Mouse (Mus musculus) brain, embryonic 14.5 days (tissue): ENCODE measurements at regions not wholly inside any gene's neighbourhood (a gene's known extent, or its start where the extent isn't known, plus 50 kb on each side); places are given as distances from the start of the nearest gene placed in this dataset.

Experiments
- DNase-seq: peaks from one replicate; pipeline ENCODE4 v3.0.0-alpha.2; 2011; ENCODE audit warnings: low read depth
- CTCF ChIP-seq: fragments of 200-500 bp; IDR thresholded peaks from 2 replicates; pipeline ENCODE4 v1.5.1; 2012; ENCODE audit warnings: inconsistent platforms, mild to moderate bottlenecking, moderate library complexity, borderline replicate concordance; ENCODE audit not compliant: insufficient read depth, insufficient read length; ENCODE audit errors: extremely low read depth
- POLR2A ChIP-seq: fragments of 200-500 bp; IDR thresholded peaks from 2 replicates; pipeline ENCODE4 v1.6.1; 2012; ENCODE audit warnings: mild to moderate bottlenecking, inconsistent platforms, borderline replicate concordance; ENCODE audit not compliant: poor library complexity, insufficient read depth, insufficient read length, severe bottlenecking; ENCODE audit errors: extremely low read depth

DNA sequence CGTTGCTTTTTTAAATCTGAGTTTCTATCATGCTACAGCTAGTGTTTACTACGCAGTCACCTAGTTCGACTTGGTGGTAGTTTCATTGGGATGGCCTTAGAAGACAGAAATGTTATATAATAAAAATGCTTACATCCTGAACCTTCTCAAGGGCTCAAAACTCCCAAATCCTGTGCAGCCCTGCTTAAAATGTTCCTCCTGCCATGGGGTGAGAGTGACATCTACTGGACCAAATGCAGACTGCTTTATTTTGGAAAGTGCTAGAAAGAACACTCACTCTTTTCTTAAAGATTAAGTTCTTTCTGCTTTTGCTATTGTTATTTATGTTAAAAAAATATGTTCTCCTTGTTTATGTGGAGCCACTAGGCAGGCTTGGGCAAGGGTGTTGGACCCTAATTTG lies 66.9 kb upstream of the Egfl6 start:
- TF ChIP-seq CTCF (peak; percentile 72), POLR2A (no peak)
- DNase-seq = peak; percentile 74

DNA sequence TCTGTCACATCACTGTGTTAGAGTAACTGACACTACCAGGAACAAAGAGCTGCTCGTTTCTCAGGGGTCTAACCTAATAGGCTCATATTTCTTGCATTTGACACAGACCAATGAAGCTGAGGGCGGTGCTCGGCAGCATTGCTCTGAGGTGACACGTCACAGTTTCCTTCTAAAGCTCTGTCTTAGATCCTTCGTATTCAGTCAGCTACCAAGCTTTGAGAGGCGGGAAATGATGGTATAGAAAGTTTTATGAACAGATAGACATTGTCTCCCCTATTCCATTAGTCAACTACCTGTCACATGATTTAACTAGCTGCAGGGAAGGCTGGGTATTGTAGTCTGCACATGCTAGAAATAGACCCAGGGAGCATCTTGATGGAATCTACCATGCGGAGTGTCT lies 60.2 kb upstream of the Egfl6 start:
- DNase-seq = peak; percentile 37
- no peak for TF ChIP-seq CTCF
- TF ChIP-seq POLR2A = no peak

DNA sequence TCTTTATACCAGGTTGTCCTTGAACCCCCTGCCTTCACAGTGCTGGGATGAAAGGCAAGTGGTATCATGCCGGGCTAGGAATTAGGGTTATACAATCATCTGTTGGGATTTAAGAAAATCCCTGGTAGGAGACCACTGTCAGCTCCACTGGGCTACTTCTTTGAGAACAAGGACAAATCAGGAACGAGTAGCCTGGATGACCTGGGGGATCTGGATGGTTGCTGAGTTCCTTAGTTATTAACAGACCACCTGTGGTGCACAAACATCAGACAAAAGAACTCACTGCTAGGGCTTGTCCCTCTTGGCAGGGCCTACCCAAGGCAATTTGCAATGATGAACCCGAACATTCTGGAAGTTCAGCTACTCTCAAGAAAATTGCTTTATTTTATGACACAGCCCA lies 55.7 kb upstream of the Egfl6 start:
- TF ChIP-seq POLR2A (no peak), CTCF (no peak)
- no peak for DNase-seq

DNA sequence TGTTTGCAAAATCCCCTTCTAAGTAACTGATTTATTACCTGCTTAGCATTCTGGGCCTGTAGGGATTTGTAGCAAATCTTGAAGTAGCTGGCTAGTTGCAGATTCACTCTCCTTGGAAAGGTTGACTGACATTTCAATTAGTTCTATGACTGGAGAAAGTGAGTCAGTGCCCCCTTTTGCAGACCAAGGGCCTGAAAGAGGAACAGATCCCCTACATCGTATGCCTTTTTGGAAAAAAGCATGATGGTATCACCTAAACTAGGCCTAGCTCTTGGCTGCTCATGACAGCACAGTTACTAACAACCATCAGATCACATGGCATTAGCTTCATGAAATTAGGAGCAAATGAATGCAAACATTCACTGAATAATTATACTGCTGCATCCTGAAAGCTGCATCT lies 54.7 kb upstream of the Egfl6 start:
- no peak for DNase-seq
- TF ChIP-seq POLR2A (no peak), CTCF (no peak)
